Mouse (Mus musculus) right cerebral cortex, postnatal 25 days (tissue): ENCODE data around the gene Ptprd.

Experiments
- DNase-seq: peaks from one replicate; pipeline ENCODE4 v3.0.0; 2022

The Ptprd gene

GRCm38 (mm10) chr4:78211529-78212494, at the start of gene Ptprd:
Ptprd (minus strand) TSS chr4:78211961.
- DNase-seq: peak; percentile 73

- no peak for DNase-seq
Observed at GRCm38 (mm10) chr4:78235820-78236219, 24.1 kb upstream of the Ptprd start.

GRCm38 (mm10) chr4:78235316-78235715, 23.6 kb upstream of the Ptprd start:
- no peak for DNase-seq

- no peak for DNase-seq
Observed at GRCm38 (mm10) chr4:78234681-78235080, 22.9 kb upstream of the Ptprd start.

- DNase-seq: no peak
Observed at GRCm38 (mm10) chr4:78213949-78214348, 2.2 kb upstream of the Ptprd start.

- DNase-seq: peak; percentile 14
Observed at GRCm38 (mm10) chr4:78212941-78213340, 1.2 kb upstream of the Ptprd start.

- DNase-seq: peak; percentile 34
Observed at GRCm38 (mm10) chr4:78210878-78211528, 758 bp downstream of the Ptprd start.

GRCm38 (mm10) chr4:78205018-78205417, 6.7 kb downstream of the Ptprd start:
- DNase-seq: no peak

- DNase-seq: no peak
Observed at GRCm38 (mm10) chr4:78168447-78168846, 43.3 kb downstream of the Ptprd start.

GRCm38 (mm10) chr4:78160451-78160850, 51.3 kb downstream of the Ptprd start:
- no peak for DNase-seq

- DNase-seq: no peak
Observed at GRCm38 (mm10) chr4:78150561-78150960, 61.2 kb downstream of the Ptprd start.

GRCm38 (mm10) chr4:78142767-78143148, 69.0 kb downstream of the Ptprd start:
- no peak for DNase-seq

- no peak for DNase-seq
Observed at GRCm38 (mm10) chr4:78142088-78142766, 69.5 kb downstream of the Ptprd start.

- no peak for DNase-seq
Observed at GRCm38 (mm10) chr4:78110898-78111297, 100.9 kb downstream of the Ptprd start.

- no peak for DNase-seq
Observed at GRCm38 (mm10) chr4:78097526-78097925, 114.2 kb downstream of the Ptprd start.

GRCm38 (mm10) chr4:78082744-78083143, 129.0 kb downstream of the Ptprd start:
- no peak for DNase-seq

GRCm38 (mm10) chr4:78077499-78077898, 134.3 kb downstream of the Ptprd start:
- DNase-seq: no peak

GRCm38 (mm10) chr4:78077087-78077486, 134.7 kb downstream of the Ptprd start:
- DNase-seq: no peak

- no peak for DNase-seq
Observed at GRCm38 (mm10) chr4:78038401-78038800, 173.4 kb downstream of the Ptprd start.

GRCm38 (mm10) chr4:78002065-78002464, 209.7 kb downstream of the Ptprd start:
- DNase-seq: no peak

- DNase-seq: no peak
Observed at GRCm38 (mm10) chr4:77992709-77993108, 219.1 kb downstream of the Ptprd start.

- DNase-seq: no peak
Observed at GRCm38 (mm10) chr4:77982094-77982493, 229.7 kb downstream of the Ptprd start.

- no peak for DNase-seq
Observed at GRCm38 (mm10) chr4:77961711-77962110, 250.1 kb downstream of the Ptprd start.
